Mouse (Mus musculus) thymus, adult 2 months (tissue): ENCODE measurements around the gene Dock7.

Source experiments
- CTCF ChIP-seq: fragments of 200-500 bp; IDR thresholded peaks from 2 replicates; pipeline ENCODE4 v1.5.1; 2012; ENCODE audit warnings: mild to moderate bottlenecking, control low read depth, low read length, moderate library complexity, borderline replicate concordance; ENCODE audit not compliant: control insufficient read depth, poor library complexity, insufficient read depth; ENCODE audit errors: extremely low read depth
- POLR2A ChIP-seq: fragments of 200-500 bp; IDR thresholded peaks from 2 replicates; pipeline ENCODE4 v1.6.1; 2012; ENCODE audit warnings: mild to moderate bottlenecking, low read length, control low read depth, moderate library complexity; ENCODE audit not compliant: control insufficient read depth, poor library complexity, insufficient read depth; ENCODE audit errors: extremely low read depth

- TF ChIP-seq POLR2A (no peak), CTCF (no peak)
Measured at GRCm38 (mm10) chr4:98924071-98924905, 196.4 kb downstream of the Dock7 start.
